Mouse (Mus musculus) granulocyte monocyte progenitor cell, adult 5-6 weeks (primary cell): ENCODE results near the gene Ffar3. TPM values are rescaled to one million over a fixed set of nuclear protein-coding genes. Genes with fewer than 3 reads are reported as not detected.
A peak's percentile ranks its signal among the peaks of the same experiment; 100 is the strongest.

Experiments used
- ATAC-seq: replicated peaks from 2 replicates; pipeline ENCODE4 v1.8.0; 2016; ENCODE audit warnings: mild to moderate bottlenecking, moderate TSS enrichment, inconsistent platforms; ENCODE audit not compliant: poor library complexity, severe bottlenecking
- total RNA-seq, 2 experiments: library from RNA; stranded (forward) in 1 of 2; stranded (reverse) in 1 of 2; fragments of 200-712, 200-1000 nt in 1 of 2; fragments of >200 nt in 1 of 2; fragmentation: Nextera tagmentation in 1 of 2; gene quantifications; 2 replicates each; pipeline ENCODE4 v1.2.3; 2014 to 2017

Ffar3 gene
- total RNA-seq (2014; fragmentation: Nextera tagmentation) (not detected in 2 replicates), total RNA-seq (2017) (not detected in 2 replicates)

- ATAC-seq = no peak
Measured at GRCm38 (mm10) chr7:30856078-30856477, at the start of gene Ffar3. Gene Ffar3, minus strand, starts transcription at chr7:30856178.

DNA sequence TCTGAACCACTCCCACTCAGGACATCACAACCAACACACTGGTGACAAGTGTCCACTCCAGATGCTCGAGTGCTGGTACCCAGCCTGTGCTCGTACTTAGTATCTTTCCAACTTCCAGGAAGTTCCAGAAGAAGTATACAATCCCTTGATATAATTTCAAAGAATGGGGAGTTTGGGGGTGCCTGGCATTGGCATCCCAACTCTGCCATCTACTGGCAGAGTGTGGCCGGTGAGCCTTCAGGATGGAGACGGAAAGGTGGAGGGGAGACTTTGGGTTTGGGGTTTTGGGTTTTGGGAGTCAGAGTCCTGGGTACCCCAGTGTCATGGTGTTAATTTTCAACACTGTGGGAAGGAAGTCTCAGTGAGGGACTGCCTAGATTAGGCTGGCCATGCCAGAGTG, 48.1 kb upstream of the Ffar3 start:
- ATAC-seq = 0 out of 2 replicates have a peak, but pooled peaks have one; percentile 25

DNA sequence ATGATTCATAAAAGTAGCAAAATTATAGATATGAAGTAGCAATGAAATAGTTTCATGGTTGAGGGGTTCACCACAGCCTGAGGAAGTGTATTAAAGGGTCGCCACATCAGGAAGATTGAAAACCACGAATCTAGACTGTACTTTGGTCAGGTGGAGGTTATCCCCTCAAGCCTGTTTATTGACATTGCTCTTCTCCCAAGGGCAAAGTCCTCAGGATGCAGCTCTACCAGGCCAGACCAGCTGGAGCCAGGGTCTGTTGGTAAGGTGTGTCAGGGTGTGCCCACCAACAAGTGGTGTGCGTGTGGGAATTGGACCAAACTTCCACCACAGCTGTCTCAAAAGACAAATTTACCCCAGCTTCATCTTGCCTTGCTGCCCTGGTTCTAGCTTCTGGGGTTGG, 39.2 kb upstream of the Ffar3 start:
- no peak for ATAC-seq

DNA sequence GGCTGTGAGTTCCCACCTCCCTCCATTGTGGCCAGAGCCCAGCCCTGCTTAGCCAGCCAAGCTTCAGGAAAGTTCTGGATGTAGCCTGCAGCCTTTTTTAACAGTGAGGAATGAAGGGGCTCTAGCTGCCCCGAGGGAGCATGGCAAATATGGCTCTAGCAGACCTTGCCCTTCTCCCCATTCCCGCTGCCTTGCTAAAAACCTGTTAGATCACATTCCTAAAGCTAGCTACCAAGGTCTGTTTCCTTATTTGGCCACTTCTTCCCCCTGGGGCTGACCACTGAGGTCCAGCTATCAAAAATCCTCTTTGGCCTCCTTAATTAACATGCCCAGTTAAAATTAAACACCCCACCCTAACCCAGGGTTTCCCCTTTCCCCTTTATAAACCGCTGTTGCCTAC, 36.5 kb upstream of the Ffar3 start:
- no peak for ATAC-seq

DNA sequence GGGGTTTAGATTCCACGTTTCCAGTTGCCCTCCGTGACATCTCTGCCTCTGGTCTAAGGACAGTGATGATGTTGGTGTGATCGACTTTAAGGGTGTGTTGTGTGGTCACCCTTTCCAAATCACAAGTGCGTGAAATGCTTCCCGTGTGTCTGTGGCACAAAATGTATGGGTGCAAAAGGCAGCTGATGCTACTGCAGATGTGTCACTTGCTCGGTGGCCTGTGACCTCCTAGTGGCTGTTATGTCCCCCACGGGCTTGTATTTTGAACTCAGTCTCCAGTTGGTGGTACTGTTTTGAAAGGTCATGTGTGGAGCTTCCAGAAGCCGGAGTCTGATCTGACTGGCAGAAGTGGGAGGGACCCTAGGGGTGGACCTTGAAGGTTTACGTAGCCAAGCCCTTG, 35.8 kb upstream of the Ffar3 start:
- no peak for ATAC-seq

- no peak for ATAC-seq
Measured at GRCm38 (mm10) chr7:30890681-30891080, 34.7 kb upstream of the Ffar3 start.

GRCm38 (mm10) chr7:30888786-30889185, 32.8 kb upstream of the Ffar3 start:
- no peak for ATAC-seq

GRCm38 (mm10) chr7:30887568-30888188, 31.7 kb upstream of the Ffar3 start:
- ATAC-seq = peak; percentile 84

DNA sequence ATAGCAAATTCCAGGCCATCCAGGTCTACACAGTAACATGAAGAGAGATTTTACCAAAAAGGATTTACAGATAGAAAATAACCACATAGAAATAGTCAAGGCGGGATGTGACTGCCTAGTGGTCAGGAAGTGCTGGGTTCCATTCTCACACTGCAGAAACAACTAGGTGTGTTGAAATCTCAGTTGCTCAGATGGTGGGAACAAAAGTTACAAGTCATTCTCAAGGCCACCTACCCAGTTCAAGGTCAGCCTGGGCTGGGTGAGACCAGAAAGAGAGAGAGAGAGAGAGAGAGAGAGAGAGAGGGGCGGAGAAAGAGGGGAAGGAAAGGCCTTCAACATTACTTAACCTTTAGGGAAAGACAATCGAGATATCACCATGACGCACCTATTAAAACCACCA, 30.9 kb upstream of the Ffar3 start:
- ATAC-seq = peak; percentile 71

DNA sequence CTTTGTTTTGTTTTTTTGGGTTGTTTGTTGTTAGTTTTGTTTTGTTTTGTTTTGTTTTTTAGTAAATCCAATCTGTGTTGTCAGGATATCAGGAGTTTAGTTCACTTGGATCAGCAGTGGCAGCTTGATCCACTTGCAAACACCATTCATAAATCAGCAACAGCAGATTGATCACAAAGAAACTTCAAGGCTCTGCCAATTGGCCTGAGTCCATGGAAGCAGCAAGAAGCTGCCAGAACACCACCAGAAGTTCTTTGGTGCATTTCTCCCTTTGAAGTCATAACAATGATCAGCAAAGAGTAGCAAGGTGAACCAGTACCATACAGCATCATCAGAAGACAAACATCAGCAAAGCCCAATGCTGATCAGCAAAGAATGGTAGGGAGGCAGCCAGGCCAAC, 28.1 kb upstream of the Ffar3 start:
- ATAC-seq = no peak

GRCm38 (mm10) chr7:30881367-30881766, 25.4 kb upstream of the Ffar3 start:
- ATAC-seq = no peak

- ATAC-seq = peak; percentile 49; the same call in 1 of the 2 replicates
Measured at GRCm38 (mm10) chr7:30880176-30880575, 24.2 kb upstream of the Ffar3 start, which contains the start of gene Cd22. Gene Cd22, minus strand, starts transcription at chr7:30880342.

DNA sequence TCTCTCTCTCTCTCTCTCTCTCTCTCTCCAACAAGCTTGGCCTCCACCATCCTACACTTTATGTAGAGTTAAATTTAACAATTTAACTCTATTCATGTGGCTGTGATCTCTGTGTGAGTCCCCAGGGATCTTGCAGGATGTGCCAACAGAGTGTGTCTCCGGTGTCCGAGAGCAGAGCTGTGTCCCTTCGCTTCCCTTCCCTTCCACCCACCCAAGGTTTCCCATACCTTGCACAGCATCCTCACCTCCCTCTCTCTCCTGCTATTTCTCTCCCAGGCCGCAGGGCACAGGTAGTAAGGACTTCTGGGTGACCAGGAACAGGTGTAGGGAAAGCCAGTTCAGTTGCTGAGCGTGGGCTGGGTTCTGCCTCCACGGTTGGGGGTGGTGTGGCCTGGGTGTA, 23.0 kb upstream of the Ffar3 start:
- no peak for ATAC-seq

DNA sequence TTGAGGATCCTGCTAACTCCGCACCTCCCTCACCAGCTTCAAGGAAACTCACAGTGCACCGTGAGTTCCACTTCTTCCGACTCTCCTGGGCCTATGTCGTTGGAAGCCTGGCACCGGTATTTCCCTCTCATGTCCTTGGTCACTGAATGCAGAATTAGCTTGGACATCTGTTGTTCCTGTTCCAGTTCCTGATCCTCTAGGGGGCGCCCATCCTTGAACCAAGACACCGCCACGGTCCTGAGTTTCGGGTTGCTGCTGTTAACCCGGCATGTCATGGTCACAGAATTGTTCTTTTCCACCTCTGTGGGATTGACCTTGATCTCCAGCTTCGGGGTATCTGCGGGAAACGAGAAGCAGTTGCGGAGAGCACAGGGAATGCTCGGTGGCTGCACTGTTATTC, 17.1 kb upstream of the Ffar3 start:
- peak; percentile 88 for ATAC-seq

DNA sequence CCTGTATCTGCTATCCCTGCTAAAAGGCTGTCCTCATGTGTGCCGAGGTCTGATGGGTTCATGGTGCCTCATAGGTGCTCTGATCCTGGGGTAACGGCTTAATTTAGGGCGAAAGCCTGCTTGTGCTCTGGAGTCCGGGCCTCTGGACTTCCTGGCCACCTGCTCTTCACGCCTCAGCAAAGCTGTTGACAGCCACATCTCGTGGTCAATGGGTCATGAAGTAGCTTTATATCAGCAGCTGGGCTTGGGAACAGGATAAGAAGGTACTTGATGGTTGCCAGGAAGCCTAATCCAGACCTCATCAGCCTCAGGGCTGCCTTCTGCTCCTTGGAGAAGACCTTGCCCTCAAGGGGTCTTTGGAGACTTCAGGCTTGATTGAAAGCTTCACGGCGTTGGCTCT, 7.4 kb upstream of the Ffar3 start:
- no peak for ATAC-seq

DNA sequence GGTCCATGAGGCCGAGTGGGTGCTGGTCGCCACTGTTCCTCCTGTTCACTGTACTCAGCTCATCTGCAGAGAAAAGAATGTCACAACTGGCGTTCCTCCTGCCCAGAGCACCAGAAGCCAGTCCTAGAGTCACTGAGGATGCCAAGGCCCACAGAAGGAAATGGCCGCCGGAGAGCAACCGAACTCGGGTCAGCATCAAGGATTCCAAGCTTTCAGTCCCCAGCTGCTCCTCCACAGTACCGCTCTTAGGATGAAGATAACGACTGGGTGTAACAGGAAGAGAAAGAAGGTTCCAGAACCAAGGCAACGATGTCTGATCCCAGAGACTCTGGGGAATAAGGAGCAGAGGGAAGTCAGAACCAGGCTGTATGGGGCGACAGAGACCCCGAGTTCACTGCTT, 5.5 kb upstream of the Ffar3 start, which contains the start of gene Ffar1:
Gene Ffar1, minus strand, starts transcription at position 101 of the 400 bp plus-strand sequence.
- no peak for ATAC-seq

GRCm38 (mm10) chr7:30859635-30860402, 3.8 kb upstream of the Ffar3 start:
- peak; percentile 90 for ATAC-seq

DNA sequence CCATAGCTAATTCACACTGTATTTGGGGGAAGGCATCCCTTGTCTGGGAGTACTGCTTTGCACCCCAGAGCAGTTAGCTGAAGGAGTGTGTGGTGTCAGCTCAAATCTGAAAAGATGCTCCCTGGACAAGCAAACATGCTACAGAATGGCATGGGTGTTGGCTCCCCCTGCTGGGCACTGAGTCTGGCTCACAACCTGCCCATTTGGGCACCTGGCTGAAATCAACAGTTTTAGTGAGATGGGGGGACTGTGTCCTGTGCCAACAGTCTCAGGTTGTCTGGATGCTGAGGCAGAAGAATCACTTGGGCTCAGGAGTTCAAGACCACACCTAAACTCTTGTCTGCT, 3.3 kb upstream of the Ffar3 start:
- ATAC-seq = peak; percentile 61

DNA sequence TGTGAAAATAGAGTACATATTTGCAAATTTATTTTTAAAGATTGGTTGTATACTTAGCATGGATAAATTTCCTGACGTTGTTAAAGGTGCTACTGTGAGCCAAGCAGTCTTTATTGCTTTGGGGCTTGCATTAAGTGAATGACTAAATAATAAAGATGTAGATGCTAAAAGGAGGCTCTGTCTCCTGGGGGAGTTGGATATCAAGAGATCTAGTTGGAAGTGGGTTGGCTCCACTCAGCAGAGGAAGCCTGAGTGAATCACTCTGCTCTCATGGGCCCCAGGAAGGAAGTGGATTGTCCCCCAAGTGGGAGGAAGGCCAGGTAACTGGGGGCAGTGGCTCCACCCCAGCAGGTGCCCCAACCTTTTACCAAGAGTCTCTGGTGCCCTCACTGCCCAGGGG, 1.8 kb upstream of the Ffar3 start:
- no peak for ATAC-seq

- ATAC-seq = no peak
Measured at GRCm38 (mm10) chr7:30851421-30851820, 4.6 kb downstream of the Ffar3 start.

GRCm38 (mm10) chr7:30847934-30848333, 8.0 kb downstream of the Ffar3 start:
- no peak for ATAC-seq

- ATAC-seq = no peak
Measured at GRCm38 (mm10) chr7:30847386-30847785, 8.6 kb downstream of the Ffar3 start.
